Mouse (Mus musculus) kidney, embryonic 15.5 days (tissue): ENCODE measurements around the gene Ifit3. TPM values are rescaled to one million over a fixed set of nuclear protein-coding genes. Genes with fewer than 3 reads are reported as not detected.

Source experiments
- ATAC-seq: fragments of 200-750 bp; cut with Nextera tagmentation; replicated peaks from 2 replicates; pipeline ENCODE4 v1.8.0; 2017; ENCODE audit warnings: moderate TSS enrichment; ENCODE audit not compliant: low FRiP score
- H3K27ac ChIP-seq: fragments of 300-500 bp; sonication (generic); 2 replicates; pipeline ENCODE4 v1.5.1; 2015; ENCODE audit warnings: mild to moderate bottlenecking, inconsistent platforms
- H3K27me3 ChIP-seq: fragments of 300-500 bp; sonication (generic); 2 replicates; pipeline ENCODE4 v1.6.1; 2015; ENCODE audit warnings: inconsistent platforms
- H3K36me3 ChIP-seq: fragments of 300-500 bp; sonication (generic); 2 replicates; pipeline ENCODE4 v1.6.1; 2015; ENCODE audit warnings: inconsistent platforms
- H3K4me1 ChIP-seq: fragments of 300-500 bp; sonication (generic); 2 replicates; pipeline ENCODE4 v1.6.1; 2015; ENCODE audit warnings: inconsistent platforms
- H3K4me2 ChIP-seq: fragments of 300-500 bp; sonication (generic); 2 replicates; pipeline ENCODE4 v1.6.1; 2015; ENCODE audit warnings: moderate library complexity, mild to moderate bottlenecking, inconsistent platforms
- H3K4me3 ChIP-seq: fragments of 300-500 bp; sonication (generic); replicated peaks from 2 replicates; pipeline ENCODE4 v1.5.1; 2015; ENCODE audit warnings: mild to moderate bottlenecking, inconsistent platforms
- H3K9ac ChIP-seq: fragments of 300-500 bp; sonication (generic); 2 replicates; pipeline ENCODE4 v1.6.1; 2015; ENCODE audit warnings: mild to moderate bottlenecking, inconsistent platforms
- H3K9me3 ChIP-seq: fragments of 300-500 bp; sonication (generic); replicated peaks from 2 replicates; pipeline ENCODE4 v1.6.1; 2016; ENCODE audit warnings: inconsistent platforms
- WGBS: fragments of 180-500 bp; shearing (Covaris S2); methylation state at CpG from one replicate; pipeline ENCODE4 v1.1.7; 2015; ENCODE audit warnings: mixed read lengths; 5-methylcytosine and 5-hydroxymethylcytosine counted together
- polyA plus RNA-seq: library from polyadenylated mRNA; unstranded; fragments of >200 nt; fragmentation: Nextera tagmentation; extraction: Ambion mirVana; gene quantifications from 2 replicates; pipeline ENCODE4 v1.2.1, GENCODE M21; 2015

The Ifit3 gene
- polyA plus RNA-seq, 1 experiment from 2014 or later = 2.0 TPM

DNA sequence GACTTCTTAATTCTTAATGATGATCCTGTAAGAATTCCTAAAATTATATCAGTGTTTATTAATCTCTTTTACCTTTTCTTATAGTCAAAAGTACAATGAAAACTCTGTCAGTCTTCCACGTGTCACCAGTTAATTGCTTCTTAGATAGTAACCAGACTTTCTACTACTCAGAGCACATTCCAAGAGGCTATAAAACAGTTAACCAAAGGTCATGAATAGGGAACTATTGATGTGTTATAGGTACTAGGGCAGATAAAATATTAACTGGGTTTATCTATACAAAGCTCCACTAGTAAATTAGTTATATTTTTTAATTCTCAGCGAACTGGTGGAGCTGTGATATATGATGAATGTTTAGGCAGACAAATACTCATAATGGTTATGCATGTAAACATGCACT lies 44.2 kb downstream of the Ifit3 start:
- Histone ChIP-seq H3K9ac (no peak overlapping the region), H3K27ac (no peak overlapping the region), H3K9me3 (no peaks in the 10 kb centered on the region), H3K36me3 (no peaks in the 10 kb centered on the region), H3K4me3 (no peak overlapping the region), H3K4me1 (no peaks in the 10 kb centered on the region), H3K27me3 (no peaks in the 10 kb centered on the region), H3K4me2 (no peak overlapping the region)
- 64% methylated on average over 2 of the region's 2 CpGs for WGBS
- ATAC-seq = no peak

- Histone ChIP-seq H3K36me3 (no peaks in the 10 kb centered on the region), H3K9me3 (no peaks in the 10 kb centered on the region), H3K4me3 (no peak overlapping the region), H3K27me3 (no peaks in the 10 kb centered on the region), H3K4me1 (no peaks in the 10 kb centered on the region), H3K4me2 (no peak overlapping the region), H3K9ac (no peak overlapping the region), H3K27ac (no peak overlapping the region)
- ATAC-seq = no peak
Observed at GRCm38 (mm10) chr19:34631487-34631886, 48.2 kb downstream of the Ifit3 start.

DNA sequence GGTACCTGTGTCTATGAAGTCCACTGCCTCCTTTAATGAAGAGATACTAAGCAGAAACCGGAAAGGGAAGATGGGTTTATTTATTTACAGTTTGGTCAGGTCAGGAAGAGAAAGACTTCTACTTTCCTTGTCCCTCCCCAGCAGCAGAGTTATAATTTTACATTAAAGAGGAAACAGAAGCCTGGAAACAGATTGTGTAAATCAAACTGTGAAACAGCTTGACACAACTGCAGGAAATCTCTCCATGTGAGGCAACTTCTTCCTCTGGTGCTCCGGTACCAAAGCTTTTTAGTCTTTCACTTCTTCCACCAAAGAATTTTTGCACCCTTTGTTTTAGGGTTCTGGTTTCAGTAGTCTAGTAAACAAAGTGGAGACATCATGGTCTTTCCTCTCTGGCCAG lies 50.2 kb downstream of the Ifit3 start:
- Histone ChIP-seq H3K36me3 (no peaks in the 10 kb centered on the region), H3K9me3 (no peaks in the 10 kb centered on the region), H3K27me3 (no peaks in the 10 kb centered on the region), H3K4me2 (no peak overlapping the region), H3K4me1 (no peaks in the 10 kb centered on the region), H3K27ac (no peak overlapping the region), H3K9ac (no peak overlapping the region), H3K4me3 (no peak overlapping the region)
- 59% methylated on average over 2 of the region's 2 CpGs for WGBS
- no peak for ATAC-seq

GRCm38 (mm10) chr19:34636933-34637557 lies 53.7 kb downstream of the Ifit3 start:
- ATAC-seq = peak; percentile 67; the same call in 1 of the 2 replicates
- WGBS = 7% methylated on average over 3 of the region's 3 CpGs
- Histone ChIP-seq H3K4me3 (no peak overlapping the region), H3K4me1 (no peaks in the 10 kb centered on the region), H3K36me3 (no peaks in the 10 kb centered on the region), H3K27ac (no peak overlapping the region), H3K9me3 (no peaks in the 10 kb centered on the region), H3K4me2 (no peak overlapping the region), H3K27me3 (no peaks in the 10 kb centered on the region), H3K9ac (no peak overlapping the region)

Other genes starting within 250 kb of the Ifit3 start
- gene Ch25h, start 108.4 kb upstream of the Ifit3 start, polyA plus RNA-seq = 1.8 and 2.2 TPM in 2 replicates
- 31.2 and 32.5 TPM in 2 replicates for gene Lipa, start 56.1 kb upstream of the Ifit3 start, polyA plus RNA-seq
- gene Ifit2, start 32.8 kb upstream of the Ifit3 start, polyA plus RNA-seq = 9.5 and 9.7 TPM in 2 replicates
- 0.13 and 0.36 TPM in 2 replicates for gene Ifit1bl1, start 18.4 kb downstream of the Ifit3 start, polyA plus RNA-seq
- gene Ifit3b, start 24.4 kb downstream of the Ifit3 start, polyA plus RNA-seq = 0.88 and 0.99 TPM in 2 replicates
- gene Ifit1bl2, start 57.2 kb downstream of the Ifit3 start, polyA plus RNA-seq = 0.09 and 0.14 TPM in 2 replicates
- 0.42 and 0.49 TPM in 2 replicates for gene Ifit1, start 57.3 kb downstream of the Ifit3 start, polyA plus RNA-seq
- gene Slc16a12, start 163.8 kb downstream of the Ifit3 start, polyA plus RNA-seq = 10.6 and 13.4 TPM in 2 replicates